Mouse (Mus musculus) lung, adult 2 months (tissue): ENCODE measurements around the gene Tnrc18.

ENCODE experiments used
- CTCF ChIP-seq: fragments of 200-500 bp; IDR thresholded peaks from 2 replicates; pipeline ENCODE4 v1.5.1; 2011; ENCODE audit warnings: mild to moderate bottlenecking, low read length, control low read depth; ENCODE audit not compliant: insufficient read depth
- POLR2A ChIP-seq: fragments of 200-500 bp; IDR thresholded peaks from 2 replicates; pipeline ENCODE4 v1.6.1; 2011; ENCODE audit warnings: low read depth, mild to moderate bottlenecking, control low read depth, low read length, borderline replicate concordance; ENCODE audit errors: extremely low read depth

- TF ChIP-seq POLR2A = peak; percentile 64; the same call in 1 of the 2 replicates
- TF ChIP-seq CTCF = no peak
Measured at GRCm38 (mm10) chr5:142816031-142816810, 1.2 kb downstream of the Tnrc18 start.
